Mouse (Mus musculus) intestine, postnatal 0 days (tissue): ENCODE measurements around the gene Chmp1a. TPM values are rescaled to one million over a fixed set of nuclear protein-coding genes. Genes with fewer than 3 reads are reported as not detected.
"Not testable (repeated sequence)": the region's sequence is repeated elsewhere in the genome, so short reads cannot be mapped to it uniquely, and the experiment has no call there.

ENCODE experiments used
- ATAC-seq: fragments of 200-750 bp; cut with Nextera tagmentation; 2 replicates; pipeline ENCODE4 v1.8.0; 2017; ENCODE audit warnings: mild to moderate bottlenecking, moderate TSS enrichment, moderate library complexity
- H3K27ac ChIP-seq: fragments of 300-500 bp; sonication (generic); 2 replicates; pipeline ENCODE4 v1.5.1; 2014; ENCODE audit warnings: mild to moderate bottlenecking, low read depth, low read length, moderate library complexity
- H3K27me3 ChIP-seq: fragments of 300-500 bp; sonication (generic); replicated peaks from 2 replicates; pipeline ENCODE4 v1.6.1; 2014; ENCODE audit warnings: low read length, mixed read lengths; ENCODE audit not compliant: control insufficient read depth, insufficient read depth
- H3K36me3 ChIP-seq: fragments of 300-500 bp; sonication (generic); 2 replicates; pipeline ENCODE4 v1.6.1; 2014; ENCODE audit warnings: mild to moderate bottlenecking, moderate library complexity; ENCODE audit not compliant: control insufficient read depth, insufficient read depth
- H3K4me1 ChIP-seq: fragments of 300-500 bp; sonication (generic); replicated peaks from 2 replicates; pipeline ENCODE4 v1.6.1; 2014; ENCODE audit warnings: antibody characterized with exemption, low read length, mixed read lengths; ENCODE audit not compliant: control insufficient read depth, insufficient read depth
- H3K4me2 ChIP-seq: fragments of 300-500 bp; sonication (generic); replicated peaks from 2 replicates; pipeline ENCODE4 v1.6.1; 2014; ENCODE audit warnings: low read depth, mild to moderate bottlenecking, moderate library complexity
- H3K4me3 ChIP-seq: fragments of 300-500 bp; sonication (generic); 2 replicates; pipeline ENCODE4 v1.5.1; 2014; ENCODE audit warnings: low read depth, low read length
- H3K9ac ChIP-seq: fragments of 300-500 bp; sonication (generic); 2 replicates; pipeline ENCODE4 v1.6.1; 2014; ENCODE audit warnings: mild to moderate bottlenecking, low read depth, low read length
- H3K9me3 ChIP-seq: fragments of 300-500 bp; sonication (generic); 2 replicates; pipeline ENCODE4 v1.6.1; 2016; ENCODE audit warnings: mixed run types; ENCODE audit not compliant: control insufficient read depth
- CTCF ChIP-seq: sonication (generic); IDR thresholded peaks from 2 replicates; pipeline ENCODE4 v1.5.1; 2016; ENCODE audit warnings: low read depth, mild to moderate bottlenecking, control low read depth, antibody characterized with exemption, moderate library complexity
- WGBS: fragments of 180-500 bp; shearing (Covaris S2); extraction: QIAGEN DNeasy Blood & Tissue Kit; methylation state at CpG from one replicate; pipeline ENCODE4 v1.1.7; 2014; 5-methylcytosine and 5-hydroxymethylcytosine counted together
- polyA plus RNA-seq: library from polyadenylated mRNA; unstranded; fragments of >200 nt; fragmentation: Nextera tagmentation; extraction: Ambion mirVana; gene quantifications from 2 replicates; pipeline ENCODE4 v1.2.1, GENCODE M21; 2015

Chmp1a gene
- polyA plus RNA-seq, 1 experiment from 2014 or later = 203 TPM

DNA sequence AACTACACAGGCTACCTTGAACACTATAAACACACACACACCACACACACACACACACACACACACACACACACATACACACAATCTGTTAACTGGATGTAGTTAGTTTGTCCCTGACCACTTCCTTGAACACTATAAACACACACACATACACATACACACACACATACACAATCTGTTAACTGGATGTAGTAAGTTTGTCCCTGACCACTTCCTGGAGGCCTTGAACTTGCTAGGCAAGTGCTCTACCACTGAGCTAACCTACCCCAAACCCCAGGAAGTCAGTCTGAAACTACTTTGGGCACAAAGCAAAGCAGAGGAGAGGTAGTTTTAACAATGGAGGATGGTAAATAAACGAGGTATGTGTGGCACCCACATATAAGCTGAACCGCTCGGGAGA, 9.0 kb downstream of the Chmp1a start:
- 83% methylated on average over 3 of the region's 3 CpGs for WGBS
- Histone ChIP-seq H3K36me3 (peaks cover 38% of the 10 kb centered on the region), H3K27me3 (no peaks in the 10 kb centered on the region), H3K4me1 (no peaks in the 10 kb centered on the region), H3K4me3 (no peak overlapping the region), H3K9ac (no peak overlapping the region), H3K27ac (no peak overlapping the region), H3K9me3 (no peaks in the 10 kb centered on the region), H3K4me2 (no peak overlapping the region)
- no peak; the same call in 1 of the 2 replicates for ATAC-seq
- no peak for TF ChIP-seq CTCF

- Histone ChIP-seq H3K9me3 (no peaks in the 10 kb centered on the region), H3K4me3 (no peak overlapping the region), H3K27me3 (no peaks in the 10 kb centered on the region), H3K4me2 (no peak overlapping the region), H3K4me1 (no peaks in the 10 kb centered on the region), H3K36me3 (peaks cover 25% of the 10 kb centered on the region), H3K9ac (no peak overlapping the region), H3K27ac (no peak overlapping the region)
- TF ChIP-seq CTCF = peak; percentile 93
- 27% methylated on average over 5 of the region's 5 CpGs for WGBS
- ATAC-seq = no peak
Observed at GRCm38 (mm10) chr8:123202288-123202687, 10.3 kb downstream of the Chmp1a start.

GRCm38 (mm10) chr8:123199864-123200263, 12.7 kb downstream of the Chmp1a start:
- no peak for ATAC-seq
- no peaks in the 10 kb centered on the region; the same call in 1 of the 2 replicates for H3K4me1 ChIP-seq
- H3K27me3 ChIP-seq = no peaks in the 10 kb centered on the region
- peaks cover 5% of the 10 kb centered on the region for H3K36me3 ChIP-seq
- no peak overlapping the region for H3K9ac ChIP-seq
- no peak overlapping the region for H3K27ac ChIP-seq
- no peaks in the 10 kb centered on the region for H3K9me3 ChIP-seq
- H3K4me3 ChIP-seq = no peak overlapping the region
- TF ChIP-seq CTCF = no peak
- 64% methylated on average over 14 of the region's 14 CpGs for WGBS
- no peak overlapping the region for H3K4me2 ChIP-seq

- H3K4me2 ChIP-seq, H3K4me3 ChIP-seq, H3K9ac ChIP-seq, H3K4me1 ChIP-seq, H3K27ac ChIP-seq, H3K36me3 ChIP-seq, H3K9me3 ChIP-seq, H3K27me3 ChIP-seq: not testable (repeated sequence)
- WGBS = 41% methylated on average over 5 of the region's 5 CpGs
- ATAC-seq = peak; percentile 66
Observed at GRCm38 (mm10) chr8:123197016-123197415, 15.5 kb downstream of the Chmp1a start.

DNA sequence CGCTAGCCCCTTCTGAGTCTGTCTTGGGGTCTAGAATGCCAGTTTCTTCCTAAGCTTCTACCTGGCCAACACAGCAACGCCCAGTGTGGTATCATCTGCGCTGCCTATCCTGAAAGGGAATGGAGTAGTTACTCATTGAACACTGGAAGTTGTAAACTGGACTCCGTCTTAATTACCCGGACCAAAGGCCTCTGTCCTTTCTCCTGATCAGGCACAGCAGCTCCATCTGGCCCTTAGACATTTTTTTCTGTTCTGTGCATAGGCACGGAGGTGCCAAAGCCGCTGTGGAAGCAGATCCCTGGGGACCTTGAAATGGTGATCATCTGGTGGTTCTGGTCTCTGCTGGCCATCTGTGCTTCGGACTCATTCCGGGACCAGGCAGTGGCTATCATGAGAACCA, 18.8 kb downstream of the Chmp1a start:
- Histone ChIP-seq H3K27me3 (no peaks in the 10 kb centered on the region), H3K27ac (no peak overlapping the region), H3K4me2 (peak overlapping the region; percentile 42), H3K36me3 (no peaks in the 10 kb centered on the region), H3K9ac (no peak overlapping the region), H3K4me1 (no peaks in the 10 kb centered on the region; the same call in 1 of the 2 replicates), H3K9me3 (no peaks in the 10 kb centered on the region), H3K4me3 (no peak overlapping the region)
- no peak for ATAC-seq
- TF ChIP-seq CTCF = no peak
- 53% methylated on average over 9 of the region's 9 CpGs for WGBS

DNA sequence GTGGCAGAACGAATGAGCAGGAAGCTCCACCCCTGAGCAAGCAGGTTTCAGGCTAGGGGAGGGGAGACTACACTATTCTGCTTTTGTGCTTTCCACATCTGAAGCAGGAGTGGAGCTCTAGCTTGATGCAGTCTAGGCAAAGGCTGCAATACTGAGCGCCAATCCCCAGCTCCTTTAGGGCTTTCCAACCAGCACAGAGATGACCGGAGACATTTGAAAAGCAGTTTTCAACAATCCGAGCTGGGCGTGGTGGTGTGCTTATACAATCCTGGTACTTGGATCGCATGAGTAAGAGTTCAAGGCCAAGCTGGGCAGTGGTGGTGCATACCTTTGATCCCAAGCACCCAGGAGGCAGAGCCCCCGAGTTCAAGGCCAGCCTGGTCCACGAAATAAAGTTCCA, 20.7 kb downstream of the Chmp1a start:
- Histone ChIP-seq H3K9me3 (no peaks in the 10 kb centered on the region), H3K27ac (no peak overlapping the region), H3K4me3 (no peak overlapping the region), H3K9ac (no peak overlapping the region), H3K4me1 (no peaks in the 10 kb centered on the region; the same call in 1 of the 2 replicates), H3K36me3 (no peaks in the 10 kb centered on the region), H3K4me2 (no peak overlapping the region), H3K27me3 (no peaks in the 10 kb centered on the region)
- TF ChIP-seq CTCF = no peak
- no peak for ATAC-seq
- WGBS = 24% methylated on average over 8 of the region's 8 CpGs

DNA sequence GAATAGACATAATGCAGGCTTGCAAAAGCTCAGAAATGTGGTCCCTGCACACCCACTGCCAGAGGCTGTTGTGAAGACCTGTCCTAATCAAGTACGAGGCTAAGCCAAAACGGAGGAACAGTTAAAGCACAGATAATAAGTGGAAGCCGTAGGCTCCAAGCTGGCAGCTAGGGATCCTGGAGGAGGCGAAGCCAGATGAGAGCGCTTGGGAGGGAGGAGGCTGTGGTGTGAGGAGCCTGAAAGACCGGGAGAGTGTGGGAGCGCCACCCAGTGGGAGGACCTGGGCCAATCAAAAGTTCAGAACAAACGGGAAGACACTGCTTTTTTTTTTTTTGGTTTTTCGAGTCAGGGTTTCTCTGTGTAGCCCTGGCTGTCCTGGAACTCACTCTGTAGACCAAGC, 21.9 kb downstream of the Chmp1a start:
- 3% methylated on average over 9 of the region's 9 CpGs for WGBS
- no peaks in the 10 kb centered on the region for H3K27me3 ChIP-seq
- ATAC-seq = peak; percentile 39
- H3K4me3 ChIP-seq = no peak overlapping the region
- H3K9ac ChIP-seq = no peak overlapping the region
- H3K4me2 ChIP-seq = peak overlapping the region; percentile 44; the same call in 1 of the 2 replicates
- H3K27ac ChIP-seq = 0 out of 2 replicates have a peak overlapping the region, but pooled peaks have one; percentile 24
- peak; percentile 81 for TF ChIP-seq CTCF
- H3K9me3 ChIP-seq = no peaks in the 10 kb centered on the region
- no peaks in the 10 kb centered on the region for H3K36me3 ChIP-seq
- H3K4me1 ChIP-seq = no peaks in the 10 kb centered on the region; the same call in 1 of the 2 replicates
